Mouse (Mus musculus): ENCODE data around the gene Zc3h12d.
A peak's percentile ranks its signal among the peaks of the same experiment; 100 is the strongest.

Gene Zc3h12d

GRCm38 (mm10) chr10:7833377-7834165, 1.3 kb downstream of the Zc3h12d start:
- peaks cover 16% of the 10 kb centered on the region; the same call in 1 of the 2 replicates for H3K27me3 ChIP-seq (ENCODE audit: insufficient read depth, low read length)
- H3K9me3 ChIP-seq (ENCODE audit: low read length), result no peaks in the 10 kb centered on the region
- H3K4me1 ChIP-seq (replicated peaks; ENCODE audit: low read depth, low read length), result peaks cover 14% of the 10 kb centered on the region
- no peak for TF ChIP-seq NANOG (IDR thresholded peaks at IDR 0.05; ENCODE audit: borderline replicate concordance, low read length)
- TF ChIP-seq CTCF (conservative IDR thresholded peaks at IDR 0.05; ENCODE audit: low read length), result no peak
- TF ChIP-seq POU5F1 (IDR thresholded peaks at IDR 0.05; ENCODE audit: borderline replicate concordance, low read length), result no peak
- no peaks in the 10 kb centered on the region for H3K36me3 ChIP-seq (ENCODE audit: insufficient read depth, low read length)
- H3K4me3 ChIP-seq (replicated peaks; ENCODE audit: low read length), result no peak overlapping the region

- Histone ChIP-seq H3K27me3 (ENCODE audit: insufficient read depth, low read length) (peaks cover 22% of the 10 kb centered on the region; the same call in 1 of the 2 replicates), H3K36me3 (ENCODE audit: insufficient read depth, low read length) (no peaks in the 10 kb centered on the region), H3K4me1 (replicated peaks; ENCODE audit: low read depth, low read length) (peaks cover 17% of the 10 kb centered on the region), H3K9me3 (ENCODE audit: low read length) (no peaks in the 10 kb centered on the region), H3K4me3 (replicated peaks; ENCODE audit: low read length) (no peak overlapping the region)
- no peak for TF ChIP-seq NANOG (IDR thresholded peaks at IDR 0.05; ENCODE audit: borderline replicate concordance, low read length)
- no peak for TF ChIP-seq CTCF (conservative IDR thresholded peaks at IDR 0.05; ENCODE audit: low read length)
- no peak for TF ChIP-seq POU5F1 (IDR thresholded peaks at IDR 0.05; ENCODE audit: borderline replicate concordance, low read length)
Measured at GRCm38 (mm10) chr10:7834671-7835225, 2.5 kb downstream of the Zc3h12d start.

- TF ChIP-seq CTCF (conservative IDR thresholded peaks at IDR 0.05; ENCODE audit: low read length), result peak; percentile 30
- TF ChIP-seq POU5F1 (IDR thresholded peaks at IDR 0.05; ENCODE audit: borderline replicate concordance, low read length), result no peak
- TF ChIP-seq NANOG (IDR thresholded peaks at IDR 0.05; ENCODE audit: borderline replicate concordance, low read length), result no peak
- peaks cover 29% of the 10 kb centered on the region for H3K4me1 ChIP-seq (replicated peaks; ENCODE audit: low read depth, low read length)
- no peaks in the 10 kb centered on the region for H3K9me3 ChIP-seq (ENCODE audit: low read length)
- no peak overlapping the region for H3K4me3 ChIP-seq (replicated peaks; ENCODE audit: low read length)
- H3K27me3 ChIP-seq (ENCODE audit: insufficient read depth, low read length), result peaks cover 26% of the 10 kb centered on the region
- H3K36me3 ChIP-seq (ENCODE audit: insufficient read depth, low read length), result no peaks in the 10 kb centered on the region
Measured at GRCm38 (mm10) chr10:7836902-7837301, 4.6 kb downstream of the Zc3h12d start.

GRCm38 (mm10) chr10:7837446-7837845, 5.2 kb downstream of the Zc3h12d start:
- TF ChIP-seq CTCF (conservative IDR thresholded peaks at IDR 0.05; ENCODE audit: low read length), result no peak
- no peak for TF ChIP-seq POU5F1 (IDR thresholded peaks at IDR 0.05; ENCODE audit: borderline replicate concordance, low read length)
- TF ChIP-seq NANOG (IDR thresholded peaks at IDR 0.05; ENCODE audit: borderline replicate concordance, low read length), result no peak
- H3K9me3 ChIP-seq (ENCODE audit: low read length), result no peaks in the 10 kb centered on the region
- no peak overlapping the region for H3K4me3 ChIP-seq (replicated peaks; ENCODE audit: low read length)
- H3K27me3 ChIP-seq (ENCODE audit: insufficient read depth, low read length), result peaks cover 30% of the 10 kb centered on the region
- H3K4me1 ChIP-seq (replicated peaks; ENCODE audit: low read depth, low read length), result peaks cover 28% of the 10 kb centered on the region
- H3K36me3 ChIP-seq (ENCODE audit: insufficient read depth, low read length), result no peaks in the 10 kb centered on the region

- Histone ChIP-seq H3K27me3 (ENCODE audit: insufficient read depth, low read length) (peaks cover 34% of the 10 kb centered on the region), H3K4me1 (replicated peaks; ENCODE audit: low read depth, low read length) (peaks cover 23% of the 10 kb centered on the region), H3K36me3 (ENCODE audit: insufficient read depth, low read length) (no peaks in the 10 kb centered on the region), H3K4me3 (replicated peaks; ENCODE audit: low read length) (no peak overlapping the region), H3K9me3 (ENCODE audit: low read length) (no peaks in the 10 kb centered on the region)
- TF ChIP-seq CTCF (conservative IDR thresholded peaks at IDR 0.05; ENCODE audit: low read length) (no peak), NANOG (IDR thresholded peaks at IDR 0.05; ENCODE audit: borderline replicate concordance, low read length) (no peak)
Measured at GRCm38 (mm10) chr10:7838036-7838435, 5.8 kb downstream of the Zc3h12d start.

GRCm38 (mm10) chr10:7838874-7839421, 6.7 kb downstream of the Zc3h12d start:
- peaks cover 42% of the 10 kb centered on the region for H3K27me3 ChIP-seq (ENCODE audit: insufficient read depth, low read length)
- H3K36me3 ChIP-seq (ENCODE audit: insufficient read depth, low read length), result no peaks in the 10 kb centered on the region
- H3K9me3 ChIP-seq (ENCODE audit: low read length), result no peaks in the 10 kb centered on the region
- TF ChIP-seq POU5F1 (IDR thresholded peaks at IDR 0.05; ENCODE audit: borderline replicate concordance, low read length), result no peak
- TF ChIP-seq CTCF (conservative IDR thresholded peaks at IDR 0.05; ENCODE audit: low read length), result no peak
- no peak for TF ChIP-seq NANOG (IDR thresholded peaks at IDR 0.05; ENCODE audit: borderline replicate concordance, low read length)
- H3K4me1 ChIP-seq (replicated peaks; ENCODE audit: low read depth, low read length), result peaks cover 23% of the 10 kb centered on the region
- no peak overlapping the region for H3K4me3 ChIP-seq (replicated peaks; ENCODE audit: low read length)

- TF ChIP-seq POU5F1 (IDR thresholded peaks at IDR 0.05; ENCODE audit: borderline replicate concordance, low read length), result no peak
- Histone ChIP-seq H3K27me3 (ENCODE audit: insufficient read depth, low read length) (peaks cover 44% of the 10 kb centered on the region), H3K36me3 (ENCODE audit: insufficient read depth, low read length) (no peaks in the 10 kb centered on the region), H3K9me3 (ENCODE audit: low read length) (no peaks in the 10 kb centered on the region), H3K4me3 (replicated peaks; ENCODE audit: low read length) (no peak overlapping the region), H3K4me1 (replicated peaks; ENCODE audit: low read depth, low read length) (peaks cover 23% of the 10 kb centered on the region)
Measured at GRCm38 (mm10) chr10:7839551-7840352, 7.5 kb downstream of the Zc3h12d start.

- Histone ChIP-seq H3K27me3 (ENCODE audit: insufficient read depth, low read length) (peaks cover 44% of the 10 kb centered on the region), H3K4me3 (replicated peaks; ENCODE audit: low read length) (no peak overlapping the region), H3K36me3 (ENCODE audit: insufficient read depth, low read length) (no peaks in the 10 kb centered on the region), H3K9me3 (ENCODE audit: low read length) (no peaks in the 10 kb centered on the region), H3K4me1 (replicated peaks; ENCODE audit: low read depth, low read length) (peaks cover 23% of the 10 kb centered on the region)
- TF ChIP-seq CTCF (conservative IDR thresholded peaks at IDR 0.05; ENCODE audit: low read length) (no peak), POU5F1 (IDR thresholded peaks at IDR 0.05; ENCODE audit: borderline replicate concordance, low read length) (no peak), NANOG (IDR thresholded peaks at IDR 0.05; ENCODE audit: borderline replicate concordance, low read length) (no peak)
Measured at GRCm38 (mm10) chr10:7840353-7840733, 8.1 kb downstream of the Zc3h12d start.
